Mouse (Mus musculus) brain, adult 2 months (tissue): ENCODE measurements at regions not wholly inside any gene's neighbourhood (a gene's known extent, or its start where the extent isn't known, plus 50 kb on each side); places are given as distances from the start of the nearest gene placed in this dataset.

Experiments used
- DNase-seq: peaks from one replicate; pipeline ENCODE4 v3.0.0; 2011; ENCODE audit warnings: low read depth, low spot score

DNA sequence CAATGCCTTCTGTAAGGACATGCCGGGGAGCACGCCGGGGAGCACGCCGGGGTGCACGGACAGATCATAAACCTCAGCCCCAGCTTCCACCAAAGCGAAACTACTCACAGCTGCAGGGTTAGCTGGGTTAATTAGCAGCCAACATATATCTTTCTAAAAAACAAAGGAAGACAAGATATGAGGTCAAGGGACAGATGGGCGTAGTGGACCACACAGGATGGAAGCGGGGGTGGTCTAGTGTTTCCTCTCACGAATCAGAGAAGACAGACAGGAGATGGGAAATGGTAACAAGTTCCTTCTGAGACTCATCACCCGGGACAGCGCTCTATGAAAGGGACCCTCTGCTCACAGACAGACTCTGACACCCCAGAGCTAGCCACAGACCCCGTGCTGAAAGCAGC is 60.0 kb upstream of the Ajap1 start:
- DNase-seq: no peak

DNA sequence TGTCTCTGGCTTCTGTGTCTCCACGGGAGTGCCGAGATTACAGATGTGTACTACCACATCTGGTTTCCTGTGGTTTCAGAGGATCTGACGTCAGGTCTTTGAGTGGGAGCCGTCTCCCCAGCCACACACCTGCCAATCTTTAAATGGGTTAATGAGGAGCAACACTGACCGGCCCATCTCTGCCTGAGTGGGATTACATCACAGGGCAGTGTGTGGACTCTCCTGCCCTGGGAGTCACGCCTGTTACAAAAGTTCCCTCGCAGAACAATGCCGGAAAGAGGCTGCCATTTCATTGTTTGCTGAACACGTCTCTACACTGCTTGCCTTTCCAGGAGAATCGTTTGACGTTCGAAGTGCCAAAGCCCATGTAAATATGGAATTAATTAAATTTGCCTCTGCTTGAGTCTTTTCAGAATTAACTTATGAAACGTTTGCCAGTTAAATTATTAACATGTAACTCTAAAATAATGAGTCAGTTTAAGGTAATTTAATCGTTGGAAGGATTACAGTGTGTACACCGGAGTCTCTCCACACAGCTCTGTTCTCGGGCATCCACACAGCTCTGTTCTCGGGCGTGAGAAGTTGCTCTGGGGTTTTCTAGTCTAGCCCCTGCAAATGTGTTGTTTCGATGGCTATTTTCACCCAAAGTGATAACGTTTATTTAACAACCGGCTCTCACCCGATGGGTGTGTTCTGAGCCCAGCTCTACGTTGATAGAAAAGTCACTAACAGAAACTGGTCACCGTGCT is 61.5 kb upstream of the Ajap1 start:
- no peak for DNase-seq

DNA sequence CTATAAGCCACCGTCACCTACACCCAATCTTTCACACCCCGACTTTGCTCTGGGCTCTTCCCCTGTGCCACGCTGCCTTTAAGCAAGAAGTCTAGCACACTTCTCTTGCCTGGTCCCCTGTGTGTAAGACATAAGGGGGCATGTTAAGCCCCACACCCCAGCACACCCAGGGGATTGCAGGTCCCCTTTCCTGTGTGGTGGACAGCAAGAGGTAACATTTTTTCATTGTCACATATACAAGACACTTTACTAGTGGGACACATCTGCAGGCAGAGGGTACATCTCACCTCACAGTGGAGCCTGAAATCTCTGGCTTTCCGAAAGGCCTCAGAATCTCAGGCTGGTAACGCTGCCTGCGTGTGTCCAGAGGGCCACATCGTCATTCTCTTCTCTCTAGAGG is 64.1 kb upstream of the Ajap1 start:
- DNase-seq: no peak

DNA sequence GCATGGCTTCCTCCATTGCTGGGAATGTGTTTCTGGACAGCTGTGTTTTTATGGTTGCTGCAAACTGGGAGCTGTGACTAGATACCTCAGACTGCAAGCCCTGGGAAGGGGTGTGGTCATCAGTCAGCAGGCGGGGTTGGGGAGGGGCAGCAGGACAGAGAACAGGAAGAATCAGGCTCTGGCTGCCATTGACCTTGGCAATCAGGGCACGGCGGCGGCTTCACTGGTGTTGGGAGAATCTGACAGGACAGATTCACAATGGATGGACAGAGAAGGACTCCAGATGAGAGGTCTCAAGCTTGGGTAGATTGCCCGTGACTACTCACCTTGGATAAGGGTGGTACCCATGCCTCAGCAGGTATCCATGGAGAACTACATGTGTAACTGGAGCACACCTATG is 64.5 kb upstream of the Ajap1 start:
- no peak for DNase-seq

DNA sequence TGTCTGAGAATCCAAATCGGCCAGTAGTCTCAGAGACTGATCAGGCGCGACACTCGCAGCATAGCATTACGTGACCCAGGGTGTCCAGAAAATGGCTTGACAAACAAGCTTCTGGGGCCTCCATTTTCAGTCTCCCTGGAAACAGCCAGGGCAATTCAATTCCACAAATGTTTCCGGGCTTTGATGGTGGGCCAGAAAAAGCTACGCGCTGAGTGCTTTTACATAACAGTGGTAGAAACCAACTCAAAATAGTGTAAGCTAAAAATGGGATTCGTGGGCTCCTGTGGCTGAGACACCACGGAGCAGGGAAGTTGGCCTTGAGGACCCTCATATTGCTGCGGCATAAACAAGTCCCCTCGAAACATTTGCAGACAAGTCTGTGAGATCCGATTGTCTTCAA is 65.3 kb upstream of the Ajap1 start:
- DNase-seq: peak; percentile 71

DNA sequence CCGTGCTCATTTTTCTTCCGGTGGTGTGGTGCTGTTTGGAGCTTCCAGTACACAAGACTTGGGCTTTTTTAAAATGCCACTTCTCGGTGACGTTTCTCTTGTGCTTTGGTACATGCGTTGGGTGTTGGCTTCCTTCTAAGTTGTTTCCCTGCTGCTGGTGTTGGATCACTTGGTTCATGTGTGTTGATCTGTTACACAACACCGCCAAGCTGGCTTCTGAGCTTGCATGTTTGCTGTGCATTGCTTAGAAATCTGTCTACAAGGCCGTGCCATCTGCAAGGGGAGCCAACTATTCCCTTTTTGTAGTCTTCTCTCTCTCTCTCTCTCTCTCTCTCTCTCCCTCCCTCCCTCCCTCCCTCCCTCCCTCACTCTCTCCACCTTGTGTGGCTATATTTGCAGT is 68.7 kb upstream of the Ajap1 start:
- DNase-seq: peak; percentile 40

DNA sequence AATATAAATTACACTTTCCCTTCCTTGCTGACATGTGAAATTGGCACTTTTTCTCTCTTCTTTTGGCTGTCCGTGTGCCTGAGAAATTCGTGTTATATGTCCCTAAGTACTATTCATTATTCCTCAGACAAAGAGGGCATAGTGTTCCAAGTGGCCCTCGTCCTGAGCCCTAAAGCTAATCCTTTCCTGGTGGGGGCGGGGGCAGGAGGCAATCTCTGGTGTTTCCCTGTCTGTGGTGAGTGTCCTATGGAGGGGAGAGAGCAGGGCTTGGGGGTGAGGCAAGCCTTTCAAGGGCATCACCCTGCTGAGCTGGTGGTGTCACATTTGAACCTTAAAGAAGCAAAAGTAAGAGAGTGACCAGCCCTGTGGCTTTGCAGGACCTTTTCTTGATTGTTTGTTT is 69.9 kb upstream of the Ajap1 start:
- no peak for DNase-seq

DNA sequence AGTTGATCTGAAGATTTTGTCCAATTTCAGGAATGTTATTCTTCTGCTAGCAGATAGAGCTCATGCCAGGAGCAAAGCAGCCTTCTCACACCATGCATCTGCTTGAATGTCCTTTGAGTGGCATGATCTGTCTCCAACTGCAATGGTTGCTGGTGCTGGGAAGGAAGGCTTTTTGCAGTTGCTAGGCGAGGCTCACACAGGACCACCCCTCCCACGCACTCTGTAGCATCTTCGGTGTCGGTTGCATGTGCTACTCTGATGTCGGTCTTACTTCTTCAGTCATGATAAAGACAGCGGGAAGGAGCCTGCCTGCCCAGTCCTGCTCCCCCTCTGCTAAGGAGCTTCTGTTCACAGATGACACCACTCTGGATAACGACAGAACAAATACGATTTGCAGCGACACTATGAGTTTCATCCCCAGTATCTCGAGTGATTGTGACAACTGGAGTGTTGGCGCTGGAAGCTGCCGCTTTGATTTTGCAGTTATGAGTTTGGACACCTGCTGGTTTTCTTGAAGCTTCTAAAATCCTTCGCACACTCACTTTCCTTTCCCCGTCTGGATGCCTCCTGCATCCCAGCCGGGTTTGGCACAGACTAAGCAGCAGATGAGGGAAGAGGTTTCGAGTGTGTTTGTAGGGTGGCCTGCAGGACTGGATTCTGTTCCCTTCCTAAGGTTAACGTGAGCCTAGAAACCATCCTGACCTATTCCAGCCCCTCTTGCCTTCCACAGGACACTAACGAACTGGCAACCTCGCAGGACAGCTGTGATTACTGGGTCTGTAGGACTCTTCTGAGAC is 75.4 kb upstream of the Ajap1 start:
- DNase-seq: peak; percentile 70

DNA sequence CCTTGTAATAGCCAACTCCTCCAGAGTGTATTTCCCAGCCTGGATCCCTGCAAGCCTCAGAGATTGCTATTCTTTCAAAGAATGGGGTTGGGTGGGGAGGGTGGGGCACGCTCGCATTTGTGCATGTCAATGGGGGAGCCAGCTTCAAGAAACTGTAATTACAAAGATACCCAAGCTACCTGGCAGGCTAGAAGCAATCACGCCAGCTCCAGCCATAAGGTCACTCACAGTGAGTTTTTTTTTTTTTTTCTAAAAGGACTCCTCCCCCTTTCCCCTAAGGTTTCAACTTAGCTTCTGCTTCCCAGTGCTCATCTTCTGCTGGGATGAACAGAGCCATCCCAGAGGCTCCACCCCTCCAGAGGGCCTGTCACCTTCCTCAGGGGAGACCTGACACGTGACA is 77.0 kb upstream of the Ajap1 start:
- DNase-seq: no peak

DNA sequence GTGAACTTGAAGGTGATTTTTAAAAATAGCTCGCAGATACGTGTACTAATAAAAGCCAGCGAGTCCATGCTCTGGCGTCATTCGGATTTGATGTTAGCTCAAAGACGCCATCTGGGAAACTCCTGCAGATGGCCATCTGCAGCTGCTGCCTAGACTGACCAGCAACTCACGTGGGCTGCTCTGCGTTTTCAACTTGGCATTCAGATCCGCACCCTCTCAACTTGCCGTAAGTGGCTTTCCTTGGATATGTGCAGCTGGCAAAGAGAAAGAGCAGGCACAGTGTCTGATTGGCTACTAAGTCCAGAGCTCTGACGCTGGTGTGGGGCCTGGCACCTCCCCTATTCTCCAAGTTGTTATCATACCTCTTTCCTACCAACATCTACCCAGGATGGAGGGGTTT is 77.6 kb upstream of the Ajap1 start:
- peak; percentile 68 for DNase-seq

DNA sequence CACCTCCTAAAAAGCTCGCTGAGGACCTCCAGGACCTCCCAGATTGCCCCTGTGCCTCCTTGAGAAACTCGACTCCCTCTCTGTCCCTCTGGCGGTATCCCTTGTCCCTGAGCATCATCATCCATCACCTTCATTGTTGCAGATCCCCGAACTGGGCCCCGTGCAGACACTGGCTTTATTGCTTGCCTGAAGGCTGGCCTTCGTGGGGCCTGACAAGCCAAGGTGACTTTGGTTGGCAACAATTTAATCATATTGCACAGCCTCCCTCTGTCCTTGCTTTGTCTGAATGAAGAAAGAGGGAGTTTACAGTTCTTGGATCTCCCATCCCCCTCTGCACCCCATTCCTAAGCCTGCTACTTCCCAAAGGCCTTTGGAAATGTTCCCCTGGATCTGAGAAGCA is 78.3 kb upstream of the Ajap1 start:
- DNase-seq: no peak

DNA sequence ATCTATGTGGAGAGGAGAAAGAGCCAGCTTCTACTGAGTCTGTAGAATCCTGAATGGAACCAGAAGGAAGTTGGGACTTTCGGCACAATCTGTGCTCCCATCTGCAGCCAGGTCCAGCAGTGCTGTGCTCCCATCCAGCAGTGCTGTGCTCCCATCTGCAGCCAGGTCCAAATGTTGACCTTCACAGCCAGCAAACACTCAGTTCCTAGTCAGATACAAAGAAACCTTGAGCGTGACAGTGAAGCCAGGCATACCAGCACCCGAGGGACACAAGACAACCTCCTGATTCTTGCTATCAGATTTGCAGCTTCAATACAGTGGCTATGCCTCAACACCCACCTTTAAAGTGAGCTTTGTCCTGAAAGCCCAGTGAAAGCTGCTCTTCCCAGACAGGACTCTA is 79.4 kb upstream of the Ajap1 start:
- DNase-seq: no peak

DNA sequence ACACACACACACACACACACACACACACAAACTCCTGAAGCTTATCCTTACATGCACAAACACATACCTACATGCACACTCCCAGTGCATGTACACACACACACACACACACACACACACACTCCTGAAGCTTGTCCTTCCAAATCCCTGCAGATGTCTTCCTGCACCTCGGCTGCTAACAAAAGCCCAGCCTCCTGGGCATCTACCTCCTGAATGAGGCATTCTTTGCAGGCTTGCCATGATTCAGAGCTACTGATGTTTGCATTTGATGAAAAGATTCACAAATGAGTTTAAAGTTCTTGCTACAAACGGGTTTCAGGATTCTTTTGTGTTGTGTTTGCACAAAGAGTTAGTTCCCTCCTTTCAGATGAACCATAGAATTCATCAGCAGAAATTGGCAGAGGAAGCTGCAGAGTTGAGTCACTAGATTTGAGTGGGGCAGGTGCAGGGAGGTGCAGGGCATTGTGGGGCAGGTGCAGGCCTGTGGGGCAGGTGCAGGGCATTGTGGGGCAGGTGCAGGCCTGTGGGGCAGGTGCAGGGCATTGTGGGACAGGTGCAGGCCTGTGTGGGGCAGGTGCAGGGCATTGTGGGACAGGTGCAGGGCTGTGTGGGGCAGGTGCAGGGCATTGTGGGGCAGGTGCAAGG is 84.8 kb upstream of the Ajap1 start:
- peak; percentile 23 for DNase-seq

DNA sequence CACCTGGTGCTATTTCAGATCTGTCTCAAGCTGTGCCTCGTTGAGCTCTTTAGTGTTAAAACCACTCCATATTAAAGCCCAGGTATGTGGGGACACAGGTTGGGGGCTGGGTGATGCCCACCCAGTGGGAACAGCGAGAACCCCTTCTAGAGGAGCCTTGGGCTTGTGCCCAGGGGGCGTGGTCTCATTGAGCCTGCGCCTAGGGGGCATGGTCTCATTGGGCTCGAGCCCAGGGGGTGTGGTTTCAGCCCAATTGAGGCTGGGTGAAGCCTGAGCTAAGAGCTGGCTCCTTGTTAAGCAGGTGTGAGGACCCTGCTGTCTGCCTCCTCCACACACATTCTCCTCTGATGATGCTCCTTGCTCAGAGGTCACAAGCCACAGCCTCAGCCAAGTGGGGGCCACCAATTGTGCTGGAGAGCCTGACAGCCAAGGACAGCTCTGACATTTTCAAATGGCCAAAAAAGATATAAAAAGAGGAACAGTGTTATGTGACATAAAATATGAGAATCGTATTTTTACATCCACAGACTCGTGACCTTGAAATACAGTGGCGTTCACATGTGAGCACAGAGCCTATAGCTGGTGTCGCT is 90.7 kb upstream of the Ajap1 start:
- no peak for DNase-seq

DNA sequence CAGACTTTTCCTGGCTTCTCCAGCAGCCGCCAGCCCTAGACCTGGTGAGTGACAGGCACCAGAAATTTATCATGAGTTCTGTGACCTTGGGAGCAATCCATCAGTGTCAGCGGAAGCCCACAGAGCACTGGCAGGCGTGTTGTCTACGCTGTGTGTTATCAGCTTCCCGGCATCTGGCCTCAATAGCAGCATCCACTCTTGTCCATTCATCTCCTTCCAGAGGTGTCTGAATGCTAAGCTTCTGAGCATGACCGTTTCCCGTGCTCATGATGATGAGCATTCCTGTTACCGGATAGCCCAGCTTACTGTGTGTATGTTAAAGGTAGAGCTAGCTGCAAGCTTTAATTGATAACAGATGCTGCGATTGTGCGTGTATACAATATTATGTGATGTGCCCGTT is 110.7 kb upstream of the Ajap1 start:
- no peak for DNase-seq

DNA sequence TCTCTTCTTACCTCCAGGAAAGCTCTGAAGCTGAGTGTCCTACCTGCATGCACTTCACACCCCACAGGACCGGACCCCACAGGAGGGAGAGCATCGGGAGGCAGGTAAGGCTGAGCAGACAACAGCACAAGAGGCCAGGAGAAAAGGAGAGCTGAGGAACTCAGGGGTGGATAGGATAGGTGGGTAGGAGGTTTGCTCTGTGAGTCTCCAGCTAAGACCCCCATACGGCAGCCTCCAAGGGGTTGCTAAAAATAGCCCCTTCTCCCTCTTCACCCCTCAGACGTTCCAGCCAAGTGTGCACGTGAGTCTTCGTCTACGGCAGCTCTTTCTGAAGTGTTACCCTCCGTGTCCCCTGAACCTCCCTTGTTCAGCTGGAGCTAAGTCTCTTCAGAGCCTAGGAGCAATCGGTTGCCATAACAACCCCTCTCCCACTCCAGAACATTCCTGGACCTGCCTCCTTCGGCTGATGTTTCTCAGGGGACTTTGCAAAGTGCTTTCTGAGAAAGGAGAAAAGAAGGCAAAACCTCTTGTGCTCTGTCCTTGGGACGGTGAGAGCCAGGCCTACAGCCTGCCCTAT is 117.3 kb upstream of the Ajap1 start:
- DNase-seq: peak; percentile 86

DNA sequence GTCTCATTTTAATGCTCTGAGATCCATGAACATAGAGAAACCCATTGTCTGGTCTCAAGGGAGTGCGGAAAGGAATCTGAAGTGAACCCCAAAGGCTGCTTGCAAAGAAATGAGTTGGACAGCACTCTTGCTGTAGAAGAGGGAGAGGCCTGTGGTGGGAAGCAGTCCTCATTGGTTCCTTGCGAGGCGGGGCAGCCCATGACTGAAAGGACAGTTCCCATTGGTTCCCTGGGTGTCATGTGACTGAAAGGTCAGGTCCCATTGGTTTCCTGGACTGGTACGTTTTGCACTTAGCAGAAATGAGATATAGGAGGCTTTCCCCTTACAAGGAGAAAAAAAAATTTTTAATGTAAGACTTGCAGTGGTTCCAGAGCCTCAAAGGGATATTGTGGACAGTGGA is 119.9 kb upstream of the Ajap1 start:
- DNase-seq: no peak

DNA sequence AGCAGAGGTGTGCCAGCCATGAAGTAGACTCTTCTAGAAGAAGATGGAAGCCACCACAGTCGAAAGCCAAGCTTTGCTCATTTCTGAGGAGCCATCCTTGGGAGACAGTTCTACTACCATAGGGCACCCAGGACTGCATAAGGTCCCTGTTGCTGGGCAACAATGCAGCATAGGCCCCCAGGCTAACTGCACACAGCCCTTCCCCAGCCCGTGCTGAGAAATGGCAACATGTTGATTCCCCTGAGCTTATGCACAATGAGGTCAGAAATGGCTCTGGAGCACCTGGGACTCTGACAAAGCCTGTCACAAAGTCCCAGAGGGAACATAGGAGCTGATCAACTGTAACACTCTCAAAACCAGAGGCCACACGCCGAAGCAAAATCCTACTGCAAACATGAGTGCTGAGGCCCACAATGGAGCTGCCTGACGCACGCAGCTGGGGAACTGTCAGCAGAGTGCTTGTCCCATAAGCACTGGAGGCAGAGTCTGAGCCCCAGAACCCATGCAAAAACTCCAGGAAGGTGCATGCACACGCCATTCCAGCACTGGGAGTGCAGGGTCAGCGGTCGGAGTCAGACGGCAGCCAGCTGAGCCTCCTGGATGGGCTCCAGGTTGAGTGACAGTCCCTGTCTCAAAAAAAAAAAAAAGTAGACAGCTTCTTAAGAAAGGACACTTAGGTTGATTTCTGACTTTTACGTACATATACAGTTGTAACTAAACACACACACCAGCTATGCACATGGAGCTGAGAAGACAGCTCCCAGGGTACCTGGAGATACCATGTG is 120.6 kb upstream of the Ajap1 start:
- no peak for DNase-seq

DNA sequence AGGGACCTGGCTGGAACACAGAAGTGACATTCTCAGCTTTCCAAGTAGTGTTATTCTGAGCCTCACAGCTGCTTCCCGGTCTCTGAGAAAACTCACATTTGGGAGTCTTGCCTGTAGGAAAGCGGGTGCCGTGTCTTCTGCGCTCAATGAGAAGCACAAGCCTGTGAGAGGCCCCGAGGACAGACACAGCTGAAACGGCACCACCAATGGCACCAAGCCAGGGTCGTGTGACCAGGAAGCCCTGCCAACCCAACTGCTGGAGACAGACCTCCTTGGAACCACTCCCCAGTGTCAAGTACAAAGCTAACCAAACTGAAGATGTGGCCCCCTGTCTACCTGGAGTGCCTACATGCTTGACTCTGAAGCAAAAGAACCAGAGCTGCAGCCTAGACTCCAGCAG is 121.3 kb upstream of the Ajap1 start:
- DNase-seq: peak; percentile 31

DNA sequence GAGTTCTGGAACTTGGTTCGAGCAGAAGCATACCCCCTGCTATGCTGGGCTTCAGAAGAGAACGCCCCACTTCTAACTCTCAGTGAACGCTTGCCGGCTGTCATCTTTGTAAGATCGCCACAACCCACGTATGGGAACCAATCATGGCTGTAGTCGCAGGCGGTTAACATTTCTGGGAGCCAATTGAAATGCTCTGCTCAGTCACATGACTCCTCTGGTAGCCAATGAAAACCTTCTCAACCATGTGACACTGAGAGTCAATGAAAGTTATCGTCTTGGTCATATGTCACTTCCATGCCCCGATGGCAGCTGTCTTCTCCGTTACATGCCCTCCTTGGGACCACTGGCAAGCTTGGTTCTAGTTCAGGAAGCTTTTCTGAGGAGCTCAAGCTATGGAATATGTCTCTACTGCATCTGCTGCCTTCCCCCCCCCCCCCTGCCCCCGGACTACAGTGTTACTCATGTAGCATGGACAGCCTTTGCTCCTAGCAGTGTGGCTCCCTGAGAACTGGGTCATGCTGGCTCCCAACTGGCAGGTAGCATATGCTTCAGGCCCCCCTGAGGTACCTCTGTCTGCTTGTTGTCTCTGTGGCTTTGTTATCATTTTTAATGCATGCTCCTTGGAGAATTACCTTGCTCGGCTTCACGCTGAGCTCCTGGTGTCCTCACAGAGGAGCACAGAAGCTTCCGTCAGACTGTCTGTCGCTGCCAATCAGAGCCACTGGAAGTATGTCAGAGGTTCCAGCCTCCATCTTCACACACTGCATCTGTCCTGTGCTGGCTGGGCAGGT is 122.3 kb upstream of the Ajap1 start:
- DNase-seq: peak; percentile 69
